Mouse (Mus musculus) E14TG2a.4 (cell line): ENCODE measurements around the gene Arel1.

Source experiments
- CTCF ChIP-seq: conservative IDR thresholded peaks from 2 replicates; pipeline ENCODE4 v1.5.1; 2014; ENCODE audit warnings: low read length
- NANOG ChIP-seq: IDR thresholded peaks from 2 replicates; pipeline ENCODE4 v1.6.1; 2014; ENCODE audit warnings: borderline replicate concordance, low read length, mixed read lengths
- POU5F1 ChIP-seq: IDR thresholded peaks from 2 replicates; pipeline ENCODE4 v1.6.1; 2014; ENCODE audit warnings: low read length, borderline replicate concordance

DNA sequence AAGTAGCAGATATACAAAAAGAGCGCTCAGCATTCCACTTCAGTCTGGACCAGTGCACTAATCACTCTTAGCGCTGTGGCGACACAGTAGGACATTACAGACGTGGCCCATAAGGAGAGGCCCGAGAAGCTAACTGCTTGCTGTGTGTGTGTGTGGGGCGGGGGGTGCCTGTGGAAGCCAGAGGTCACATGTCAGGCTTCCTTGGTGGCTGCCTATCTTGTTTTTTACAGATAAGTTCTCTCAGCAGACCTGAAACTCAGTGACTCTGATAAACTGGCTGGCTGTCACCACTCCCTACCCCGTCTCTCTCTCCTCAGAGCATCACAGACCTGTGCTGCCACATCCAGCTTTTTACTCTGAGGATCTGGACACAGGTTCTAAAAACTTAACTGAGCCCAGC is 8.1 kb downstream of the Arel1 start:
- TF ChIP-seq CTCF (no peak), NANOG (no peak), POU5F1 (no peak)
